10 mouse cellular contexts compared by ENCODE assay signal in genomic region chr19:38429269-38429668, GRCm38 (mm10). TPM values are rescaled to one million over a fixed set of nuclear protein-coding genes. Genes with fewer than 3 reads are reported as not detected.
DNase-seq lines count a peak whose midpoint lies in the region; ATAC-seq and TF ChIP-seq lines count a peak whose summit lies in the region.
"Had no signal": no experiment of that assay in that cellular context is flagged by ENCODE, and none has a peak within 500 bp of the region (broad histone marks: within the 10 kb centered on the region; RNA-seq: fewer than 3 reads in every experiment).

No protein-coding gene starts in this region.

- H3K27me3 ChIP-seq in embryonic facial prominence, embryonic 11.5 days (ENCODE audit: control insufficient read depth, insufficient read depth, low read length): no peaks in the 10 kb centered on the region
- no peaks in the 10 kb centered on the region for H3K27me3 ChIP-seq in embryonic facial prominence, embryonic 10.5 days (replicated peaks; ENCODE audit: low read depth, poor library complexity, severe bottlenecking)
- H3K27me3 ChIP-seq: heart, embryonic 15.5 days had no signal

- H3K4me1 ChIP-seq in embryonic facial prominence, embryonic 11.5 days (ENCODE audit: control insufficient read depth, insufficient read depth, low read length): no peaks in the 10 kb centered on the region
- no peaks in the 10 kb centered on the region for H3K4me1 ChIP-seq in embryonic facial prominence, embryonic 10.5 days
- H3K4me1 ChIP-seq in lung, adult 2 months (ENCODE audit: control insufficient read depth, insufficient read depth, low read length): no peaks in the 10 kb centered on the region
- H3K4me1 ChIP-seq: megakaryocyte, embryonic 14.5 days had no signal

- H3K4me2 ChIP-seq in embryonic facial prominence, embryonic 11.5 days (ENCODE audit: low read depth, low read length): no peak overlapping the region
- H3K4me2 ChIP-seq: heart, embryonic 15.5 days had no signal

- H3K4me3 ChIP-seq in embryonic facial prominence, embryonic 11.5 days (ENCODE audit: low read depth, low read length): no peak overlapping the region
- H3K4me3 ChIP-seq in embryonic facial prominence, embryonic 10.5 days: no peak overlapping the region
- H3K4me3 ChIP-seq in lung, adult 2 months (replicated peaks; ENCODE audit: extremely low read depth, low read depth, low read length): no peak overlapping the region
- H3K4me3 ChIP-seq: heart, embryonic 15.5 days; megakaryocyte, embryonic 14.5 days had no signal

- no peaks in the 10 kb centered on the region for H3K36me3 ChIP-seq in embryonic facial prominence, embryonic 11.5 days (replicated peaks; ENCODE audit: control insufficient read depth, insufficient read depth, low read depth, low read length)
- no peaks in the 10 kb centered on the region for H3K36me3 ChIP-seq in embryonic facial prominence, embryonic 10.5 days (replicated peaks)
- H3K36me3 ChIP-seq: heart, embryonic 15.5 days had no signal

- 52% methylated on average over 5 of the region's 5 CpGs for WGBS in embryonic facial prominence, embryonic 11.5 days
- 62% methylated on average over 5 of the region's 5 CpGs for WGBS in embryonic facial prominence, embryonic 10.5 days
- 49% methylated on average over 5 of the region's 5 CpGs for WGBS in lung, adult 2 months

- no peak overlapping the region for H3K27ac ChIP-seq in embryonic facial prominence, embryonic 11.5 days (replicated peaks; ENCODE audit: low read depth, low read length)
- H3K27ac ChIP-seq in embryonic facial prominence, embryonic 10.5 days (replicated peaks): no peak overlapping the region
- H3K27ac ChIP-seq: heart, embryonic 15.5 days had no signal

- peak; percentile 18; the same call in 1 of the 2 replicates for TF ChIP-seq CTCF in lung, adult 2 months (IDR thresholded peaks at IDR 0.05; ENCODE audit: insufficient read depth, low read length)
- peak; percentile 60; the same call in 1 of the 2 replicates for TF ChIP-seq CTCF in brain, embryonic 14.5 days (IDR thresholded peaks at IDR 0.05; ENCODE audit: borderline replicate concordance, extremely low read depth, insufficient read depth, insufficient read length)

- peak; percentile 65 for DNase-seq in embryonic facial prominence, embryonic 11.5 days (ENCODE audit: low spot score)
- no peak for DNase-seq in embryonic facial prominence, embryonic 10.5 days (ENCODE audit: low spot score)
- peak; percentile 7 for DNase-seq in lung, adult 2 months
- no peak for DNase-seq in lung, adult 18-20 months
- DNase-seq in brain, embryonic 14.5 days (ENCODE audit: low read depth): peak; percentile 35
- peak; percentile 78 for DNase-seq in induced T-regulatory cell, adult 2 months (ENCODE audit: low read depth)
- peak; percentile 81 for DNase-seq in retina, embryonic 14.5 days (ENCODE audit: low spot score)
- no peak for DNase-seq in right cerebral cortex, postnatal 36 days (ENCODE audit: low spot score in 2 of 2)

- TF ChIP-seq POLR2A in lung, adult 2 months (IDR thresholded peaks at IDR 0.05; ENCODE audit: borderline replicate concordance, extremely low read depth, low read depth, low read length): no peak
- TF ChIP-seq POLR2A in brain, embryonic 14.5 days (IDR thresholded peaks at IDR 0.05; ENCODE audit: borderline replicate concordance, extremely low read depth, insufficient read depth, insufficient read length, poor library complexity, severe bottlenecking): no peak

- no peaks in the 10 kb centered on the region for H3K9me3 ChIP-seq in embryonic facial prominence, embryonic 11.5 days (replicated peaks; ENCODE audit: control insufficient read depth, low read length)
- H3K9me3 ChIP-seq in embryonic facial prominence, embryonic 10.5 days: no peaks in the 10 kb centered on the region
- H3K9me3 ChIP-seq: heart, embryonic 15.5 days; megakaryocyte, embryonic 14.5 days had no signal

- H3K9ac ChIP-seq in embryonic facial prominence, embryonic 11.5 days (replicated peaks; ENCODE audit: low read length): no peak overlapping the region
- H3K9ac ChIP-seq: heart, embryonic 15.5 days had no signal

- no peak for ATAC-seq in embryonic facial prominence, embryonic 11.5 days (replicated peaks; ENCODE audit: insufficient number of reproducible peaks, low FRiP score, low TSS enrichment, low read depth)

RNA-seq across cellular contexts. Expression of gene Slc35g1, which starts 33.5 kb away (rescaled TPM):
- polyA plus RNA-seq in embryonic facial prominence, embryonic 11.5 days (2014; fragmentation: Nextera tagmentation; extraction: Ambion mirVana): 3.8 and 4.2 TPM in 2 replicates
- 5.0 and 6.1 TPM in 2 replicates for polyA plus RNA-seq in embryonic facial prominence, embryonic 10.5 days (2016; fragmentation: Nextera tagmentation; extraction: Ambion mirVana)
- 1.7 and 2.3 TPM in 2 replicates for polyA plus RNA-seq in lung, adult 2 months (2012; rRNA removed)
- polyA plus RNA-seq in brain, embryonic 14.5 days (2012; rRNA removed): 1.6 and 2.1 TPM in 2 replicates

RNA-seq across cellular contexts. Expression of gene Plce1, which starts 51.6 kb away (rescaled TPM):
- polyA plus RNA-seq in embryonic facial prominence, embryonic 11.5 days (2014; fragmentation: Nextera tagmentation; extraction: Ambion mirVana): 2.8 and 3.4 TPM in 2 replicates
- 2.3 and 2.7 TPM in 2 replicates for polyA plus RNA-seq in embryonic facial prominence, embryonic 10.5 days (2016; fragmentation: Nextera tagmentation; extraction: Ambion mirVana)
- 5.9 and 9.0 TPM in 2 replicates for polyA plus RNA-seq in lung, adult 2 months (2012; rRNA removed)
- polyA plus RNA-seq in brain, embryonic 14.5 days (2012; rRNA removed): 4.9 and 6.2 TPM in 2 replicates

Comparison
In these comparisons a context has a peak if more than half of its experiments do, and no peak if none do; other contexts are left out.
1. DNase-seq: peak in embryonic facial prominence, embryonic 11.5 days (single experiment), lung, adult 2 months (single experiment), brain, embryonic 14.5 days (single experiment), induced T-regulatory cell, adult 2 months (single experiment) and retina, embryonic 14.5 days (single experiment); none in embryonic facial prominence, embryonic 10.5 days (single experiment), lung, adult 18-20 months (0 of 2) and right cerebral cortex, postnatal 36 days (0 of 2).